Mouse (Mus musculus): Measurements from ENCODE around the gene Smagp. TPM values are rescaled to one million over a fixed set of nuclear protein-coding genes. Genes with fewer than 3 reads are reported as not detected.

Smagp gene
- polyA plus RNA-seq, 1 experiment from 2014 or later: 94.8 TPM

- Histone ChIP-seq H3K4me3 (ENCODE audit: low read depth, low read length) (no peak overlapping the region), H3K9me3 (ENCODE audit: control insufficient read depth, low read length) (no peaks in the 10 kb centered on the region), H3K27ac (replicated peaks) (no peak overlapping the region), H3K36me3 (ENCODE audit: control insufficient read depth, insufficient read depth, low read length) (no peaks in the 10 kb centered on the region; the same call in 1 of the 2 replicates), H3K4me1 (replicated peaks; ENCODE audit: control insufficient read depth, insufficient read depth) (peaks cover 3% of the 10 kb centered on the region; the same call in 1 of the 2 replicates), H3K4me2 (replicated peaks; ENCODE audit: low read depth) (no peak overlapping the region), H3K27me3 (ENCODE audit: control insufficient read depth, insufficient read depth, low read length) (no peaks in the 10 kb centered on the region), H3K9ac (ENCODE audit: low read length) (no peak overlapping the region)
- no peak for DNase-seq (ENCODE audit: low spot score)
- 76% methylated on average over 16 of the region's 16 CpGs for WGBS
- ATAC-seq (ENCODE audit: low FRiP score, low TSS enrichment): no peak
- TF ChIP-seq EP300 (optimal IDR thresholded peaks at IDR 0.05) (no peak), CTCF (IDR thresholded peaks at IDR 0.05; ENCODE audit: low read depth) (no peak)
These were observed 58.8 kb downstream of the Smagp start for GRCm38 (mm10) chr15:100577972-100578371.

GRCm38 (mm10) chr15:100576810-100577209 is 59.9 kb downstream of the Smagp start:
- DNase-seq (ENCODE audit: low spot score) (no peak), ATAC-seq (ENCODE audit: low FRiP score, low TSS enrichment) (no peak)
- 72% methylated on average over 6 of the region's 6 CpGs for WGBS
- Histone ChIP-seq H3K27ac (replicated peaks) (no peak overlapping the region), H3K36me3 (ENCODE audit: control insufficient read depth, insufficient read depth, low read length) (no peaks in the 10 kb centered on the region; the same call in 1 of the 2 replicates), H3K9ac (ENCODE audit: low read length) (no peak overlapping the region), H3K4me3 (ENCODE audit: low read depth, low read length) (no peak overlapping the region), H3K27me3 (ENCODE audit: control insufficient read depth, insufficient read depth, low read length) (no peaks in the 10 kb centered on the region), H3K4me2 (replicated peaks; ENCODE audit: low read depth) (no peak overlapping the region), H3K9me3 (ENCODE audit: control insufficient read depth, low read length) (no peaks in the 10 kb centered on the region), H3K4me1 (replicated peaks; ENCODE audit: control insufficient read depth, insufficient read depth) (peaks cover 3% of the 10 kb centered on the region; the same call in 1 of the 2 replicates)
- TF ChIP-seq EP300 (optimal IDR thresholded peaks at IDR 0.05) (no peak), CTCF (IDR thresholded peaks at IDR 0.05; ENCODE audit: low read depth) (no peak)

- Histone ChIP-seq H3K27me3 (ENCODE audit: control insufficient read depth, insufficient read depth, low read length) (no peaks in the 10 kb centered on the region), H3K4me3 (ENCODE audit: low read depth, low read length) (no peak overlapping the region)
These were observed 60.3 kb downstream of the Smagp start for GRCm38 (mm10) chr15:100576392-100576791.

GRCm38 (mm10) chr15:100575366-100575765 is 61.4 kb downstream of the Smagp start:
- DNase-seq (ENCODE audit: low spot score) (no peak), ATAC-seq (ENCODE audit: low FRiP score, low TSS enrichment) (no peak)
- Histone ChIP-seq H3K9ac (ENCODE audit: low read length) (no peak overlapping the region; the same call in 1 of the 2 replicates), H3K4me1 (replicated peaks; ENCODE audit: control insufficient read depth, insufficient read depth) (peaks cover 3% of the 10 kb centered on the region; the same call in 1 of the 2 replicates), H3K4me3 (ENCODE audit: low read depth, low read length) (no peak overlapping the region), H3K27ac (replicated peaks) (peak overlapping the region; percentile 65; the same call in 1 of the 2 replicates), H3K36me3 (ENCODE audit: control insufficient read depth, insufficient read depth, low read length) (no peaks in the 10 kb centered on the region; the same call in 1 of the 2 replicates), H3K27me3 (ENCODE audit: control insufficient read depth, insufficient read depth, low read length) (no peaks in the 10 kb centered on the region), H3K4me2 (replicated peaks; ENCODE audit: low read depth) (no peak overlapping the region), H3K9me3 (ENCODE audit: control insufficient read depth, low read length) (no peaks in the 10 kb centered on the region)
- no peak for TF ChIP-seq EP300 (optimal IDR thresholded peaks at IDR 0.05)
- no peak for TF ChIP-seq CTCF (IDR thresholded peaks at IDR 0.05; ENCODE audit: low read depth)
- WGBS: 86% methylated on average over 12 of the region's 12 CpGs

More at GRCm38 (mm10) chr15:100576392-100576791, 60.3 kb downstream of the Smagp start:
- ATAC-seq (ENCODE audit: low FRiP score, low TSS enrichment) (no peak), DNase-seq (ENCODE audit: low spot score) (no peak)
- no peak overlapping the region for H3K9ac ChIP-seq (ENCODE audit: low read length)
- peaks cover 3% of the 10 kb centered on the region; the same call in 1 of the 2 replicates for H3K4me1 ChIP-seq (replicated peaks; ENCODE audit: control insufficient read depth, insufficient read depth)
- no peaks in the 10 kb centered on the region for H3K9me3 ChIP-seq (ENCODE audit: control insufficient read depth, low read length)
- H3K36me3 ChIP-seq (ENCODE audit: control insufficient read depth, insufficient read depth, low read length): no peaks in the 10 kb centered on the region; the same call in 1 of the 2 replicates
- no peak overlapping the region for H3K4me2 ChIP-seq (replicated peaks; ENCODE audit: low read depth)
- TF ChIP-seq EP300 (optimal IDR thresholded peaks at IDR 0.05) (no peak), CTCF (IDR thresholded peaks at IDR 0.05; ENCODE audit: low read depth) (no peak)
- WGBS: 88% methylated on average over 6 of the region's 6 CpGs
- H3K27ac ChIP-seq (replicated peaks): no peak overlapping the region

GRCm38 (mm10) chr15:100574378-100574777 is 62.4 kb downstream of the Smagp start:
- TF ChIP-seq EP300 (optimal IDR thresholded peaks at IDR 0.05) (no peak), CTCF (IDR thresholded peaks at IDR 0.05; ENCODE audit: low read depth) (no peak)
- Histone ChIP-seq H3K4me1 (replicated peaks; ENCODE audit: control insufficient read depth, insufficient read depth) (peaks cover 3% of the 10 kb centered on the region; the same call in 1 of the 2 replicates), H3K4me2 (replicated peaks; ENCODE audit: low read depth) (no peak overlapping the region), H3K36me3 (ENCODE audit: control insufficient read depth, insufficient read depth, low read length) (no peaks in the 10 kb centered on the region; the same call in 1 of the 2 replicates), H3K9me3 (ENCODE audit: control insufficient read depth, low read length) (no peaks in the 10 kb centered on the region), H3K4me3 (ENCODE audit: low read depth, low read length) (no peak overlapping the region), H3K27ac (replicated peaks) (peak overlapping the region; percentile 61), H3K9ac (ENCODE audit: low read length) (no peak overlapping the region), H3K27me3 (ENCODE audit: control insufficient read depth, insufficient read depth, low read length) (no peaks in the 10 kb centered on the region)
- WGBS: 73% methylated on average over 2 of the region's 2 CpGs
- no peak for DNase-seq (ENCODE audit: low spot score)
- peak; percentile 41; the same call in 1 of the 2 replicates for ATAC-seq (ENCODE audit: low FRiP score, low TSS enrichment)

GRCm38 (mm10) chr15:100573946-100574345 is 62.8 kb downstream of the Smagp start:
- Histone ChIP-seq H3K9ac (ENCODE audit: low read length) (no peak overlapping the region), H3K27ac (replicated peaks) (peak overlapping the region; percentile 61), H3K9me3 (ENCODE audit: control insufficient read depth, low read length) (no peaks in the 10 kb centered on the region), H3K4me2 (replicated peaks; ENCODE audit: low read depth) (no peak overlapping the region), H3K4me1 (replicated peaks; ENCODE audit: control insufficient read depth, insufficient read depth) (peaks cover 3% of the 10 kb centered on the region; the same call in 1 of the 2 replicates), H3K27me3 (ENCODE audit: control insufficient read depth, insufficient read depth, low read length) (no peaks in the 10 kb centered on the region), H3K36me3 (ENCODE audit: control insufficient read depth, insufficient read depth, low read length) (no peaks in the 10 kb centered on the region), H3K4me3 (ENCODE audit: low read depth, low read length) (no peak overlapping the region)
- TF ChIP-seq EP300 (optimal IDR thresholded peaks at IDR 0.05): no peak
- no peak for TF ChIP-seq CTCF (IDR thresholded peaks at IDR 0.05; ENCODE audit: low read depth)
- DNase-seq (ENCODE audit: low spot score): no peak
- ATAC-seq (ENCODE audit: low FRiP score, low TSS enrichment): peak; percentile 46; the same call in 1 of the 2 replicates
- WGBS: 18% methylated on average over 6 of the region's 6 CpGs

Small RNAs within 50 kb of the gene (microRNA-seq; reads per million reads assigned to microRNA genes)
- gene Mir6961: not detected

Other genes with a start within 250 kb of the Smagp start
- gene Gm5475, start 214.8 kb downstream of the Smagp start, polyA plus RNA-seq (2015; fragmentation: Nextera tagmentation; extraction: Ambion mirVana): 0.11 and 0.15 TPM in 2 replicates
- 12.2 and 15.8 TPM in 2 replicates for gene Slc11a2, start 211.9 kb downstream of the Smagp start, polyA plus RNA-seq (2015; fragmentation: Nextera tagmentation; extraction: Ambion mirVana)
- gene Letmd1, start 167.9 kb downstream of the Smagp start, polyA plus RNA-seq (2015; fragmentation: Nextera tagmentation; extraction: Ambion mirVana): 9.8 and 10.9 TPM in 2 replicates
- 2.6 and 2.8 TPM in 2 replicates for gene Csrnp2, start 141.5 kb downstream of the Smagp start, polyA plus RNA-seq (2015; fragmentation: Nextera tagmentation; extraction: Ambion mirVana)
- gene Tfcp2, start 84.9 kb downstream of the Smagp start, polyA plus RNA-seq (2015; fragmentation: Nextera tagmentation; extraction: Ambion mirVana): 8.7 and 9.6 TPM in 2 replicates
- gene Pou6f1, start 37.0 kb downstream of the Smagp start, polyA plus RNA-seq (2015; fragmentation: Nextera tagmentation; extraction: Ambion mirVana): 2.6 and 3.2 TPM in 2 replicates
- 177 and 205 TPM in 2 replicates for gene Dazap2, start 21.6 kb downstream of the Smagp start, polyA plus RNA-seq (2015; fragmentation: Nextera tagmentation; extraction: Ambion mirVana)
- 1.3 and 2.3 TPM in 2 replicates for gene Bin2, start 32.6 kb upstream of the Smagp start, polyA plus RNA-seq (2015; fragmentation: Nextera tagmentation; extraction: Ambion mirVana)
- 22.3 and 24.1 TPM in 2 replicates for gene Cela1, start 51.0 kb upstream of the Smagp start, polyA plus RNA-seq (2015; fragmentation: Nextera tagmentation; extraction: Ambion mirVana)
- gene Galnt6, start 92.4 kb upstream of the Smagp start, polyA plus RNA-seq (2015; fragmentation: Nextera tagmentation; extraction: Ambion mirVana): 9.5 and 11.0 TPM in 2 replicates
- 2.2 TPM in 2 replicates for gene Slc4a8, start 124.8 kb upstream of the Smagp start, polyA plus RNA-seq (2015; fragmentation: Nextera tagmentation; extraction: Ambion mirVana)
- 0.40 and 0.61 TPM in 2 replicates for gene Scn8a, start 232.9 kb upstream of the Smagp start, polyA plus RNA-seq (2015; fragmentation: Nextera tagmentation; extraction: Ambion mirVana)

All from stomach, postnatal 0 days (tissue).